Mouse (Mus musculus): ENCODE measurements at regions not wholly inside any gene's neighbourhood (a gene's known extent, or its start where the extent isn't known, plus 50 kb on each side); places are given as distances from the start of the nearest gene placed in this dataset.

DNA sequence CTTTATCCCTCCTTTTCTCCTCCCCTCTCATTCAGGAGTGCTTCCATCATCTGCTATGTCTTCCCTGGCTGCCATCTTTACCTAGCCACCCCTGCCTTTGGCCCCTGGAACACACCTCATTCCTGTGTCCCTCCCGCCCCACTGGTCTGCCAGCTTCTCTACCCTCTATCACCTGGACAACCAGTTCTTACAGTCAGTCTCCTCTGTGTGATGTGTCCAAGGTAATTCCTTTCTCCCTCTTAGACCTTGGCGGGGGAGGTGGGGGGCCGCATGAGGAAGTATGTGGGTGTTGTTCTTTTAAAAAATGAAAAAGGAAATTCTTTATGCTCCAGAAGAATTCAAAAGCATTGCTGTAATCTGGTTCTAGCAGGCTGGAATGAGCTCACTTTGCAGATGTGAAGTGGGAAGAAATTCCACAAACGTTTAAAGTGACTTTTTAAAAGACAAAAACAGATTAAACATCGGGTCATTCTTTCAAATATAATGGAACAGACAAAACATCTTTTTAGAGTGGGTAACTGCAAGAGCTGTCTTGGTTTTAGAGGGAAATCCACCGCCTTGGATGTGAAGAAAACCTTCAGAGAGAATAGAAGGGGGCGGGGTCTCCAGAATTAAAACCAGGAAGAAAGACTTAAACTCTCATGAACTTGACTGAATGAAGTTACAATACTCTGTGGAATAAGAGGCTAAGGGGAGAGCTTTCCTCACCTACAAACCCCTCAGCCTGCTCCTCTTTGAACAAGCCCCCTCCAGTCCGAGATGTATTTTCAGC is 127.3 kb upstream of the Mvb12b start:
- TF ChIP-seq POLR2A (IDR thresholded peaks at IDR 0.05; ENCODE audit: control insufficient read depth, extremely low read depth, insufficient read depth, low read length, poor library complexity) (no peak), CTCF (IDR thresholded peaks at IDR 0.05; ENCODE audit: borderline replicate concordance, control insufficient read depth, extremely low read depth, insufficient read depth, low read length, poor library complexity) (no peak)

Measured in thymus, adult 2 months (tissue).